Mouse (Mus musculus) urinary bladder, postnatal 14 days (tissue): ENCODE measurements at regions not wholly inside any gene's neighbourhood (a gene's known extent, or its start where the extent isn't known, plus 50 kb on each side); places are given as distances from the start of the nearest gene placed in this dataset.

Source experiments
- DNase-seq: peaks from one replicate; pipeline ENCODE4 v3.0.0; 2021; ENCODE audit warnings: low spot score

DNA sequence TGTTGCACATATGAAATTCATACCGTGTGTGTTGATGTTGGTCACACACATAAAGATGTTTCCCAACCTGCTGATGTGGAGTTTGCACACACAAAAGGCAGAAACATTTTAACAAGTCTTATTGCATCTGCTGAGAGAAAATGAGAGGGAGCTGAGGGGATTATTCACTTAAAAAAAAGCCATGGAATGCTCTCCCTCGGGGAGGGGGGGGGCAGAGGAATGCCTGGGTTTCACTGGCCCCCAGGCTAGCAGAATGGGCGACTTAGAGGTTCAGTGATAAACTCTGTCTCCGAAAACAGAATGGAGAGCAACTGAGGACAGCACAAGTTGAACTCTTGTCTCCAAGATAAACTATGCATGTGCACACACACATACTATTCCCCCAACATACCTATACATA lies 392.4 kb upstream of the Id4 start:
- no peak for DNase-seq

GRCm38 (mm10) chr13:47869670-47870532 lies 391.1 kb upstream of the Id4 start:
- DNase-seq: peak; percentile 33

GRCm38 (mm10) chr13:47872645-47873044 lies 388.4 kb upstream of the Id4 start:
- no peak for DNase-seq

DNA sequence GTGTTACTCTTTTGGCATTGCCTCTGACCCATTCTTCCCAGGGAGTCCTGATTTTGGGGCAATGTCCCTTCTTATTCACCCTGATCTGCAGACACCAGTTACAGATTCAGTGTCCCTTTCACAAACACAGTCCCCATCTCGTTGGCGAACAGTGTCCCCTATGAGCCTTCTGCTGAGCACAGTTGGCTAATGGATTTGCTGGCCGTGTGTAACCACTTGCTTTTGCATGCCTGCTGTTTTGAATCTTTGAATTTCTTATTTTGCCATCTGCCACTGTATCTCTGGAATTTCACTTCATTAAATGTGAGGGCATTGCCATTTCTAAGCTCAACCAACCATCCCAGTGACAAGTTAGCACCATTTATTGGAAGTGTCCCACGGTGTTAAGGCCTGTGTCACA lies 368.5 kb upstream of the Id4 start:
- DNase-seq: no peak

- no peak for DNase-seq
These were observed 366.7 kb upstream of the Id4 start for GRCm38 (mm10) chr13:47894331-47894730.

GRCm38 (mm10) chr13:47895256-47895655 lies 365.8 kb upstream of the Id4 start:
- DNase-seq: no peak

DNA sequence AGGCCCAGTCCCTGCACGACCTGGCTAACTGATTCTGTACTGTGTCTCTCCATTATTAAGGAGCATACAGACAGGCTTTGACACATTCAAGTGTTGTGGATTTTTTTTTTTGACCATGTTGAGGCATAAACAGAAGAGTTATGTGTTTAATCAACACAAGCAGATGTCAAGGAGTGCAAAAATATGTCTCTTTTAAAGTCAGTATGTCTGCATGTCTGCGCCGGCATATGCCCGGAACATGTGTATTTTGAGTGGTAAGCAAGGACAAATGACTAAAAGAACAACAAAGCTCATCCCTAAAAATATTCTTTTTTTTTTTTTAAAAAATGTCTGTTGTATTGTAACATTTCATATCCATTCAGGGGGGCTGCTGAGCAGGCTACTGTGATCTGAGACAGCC lies 364.4 kb upstream of the Id4 start:
- DNase-seq: no peak

DNA sequence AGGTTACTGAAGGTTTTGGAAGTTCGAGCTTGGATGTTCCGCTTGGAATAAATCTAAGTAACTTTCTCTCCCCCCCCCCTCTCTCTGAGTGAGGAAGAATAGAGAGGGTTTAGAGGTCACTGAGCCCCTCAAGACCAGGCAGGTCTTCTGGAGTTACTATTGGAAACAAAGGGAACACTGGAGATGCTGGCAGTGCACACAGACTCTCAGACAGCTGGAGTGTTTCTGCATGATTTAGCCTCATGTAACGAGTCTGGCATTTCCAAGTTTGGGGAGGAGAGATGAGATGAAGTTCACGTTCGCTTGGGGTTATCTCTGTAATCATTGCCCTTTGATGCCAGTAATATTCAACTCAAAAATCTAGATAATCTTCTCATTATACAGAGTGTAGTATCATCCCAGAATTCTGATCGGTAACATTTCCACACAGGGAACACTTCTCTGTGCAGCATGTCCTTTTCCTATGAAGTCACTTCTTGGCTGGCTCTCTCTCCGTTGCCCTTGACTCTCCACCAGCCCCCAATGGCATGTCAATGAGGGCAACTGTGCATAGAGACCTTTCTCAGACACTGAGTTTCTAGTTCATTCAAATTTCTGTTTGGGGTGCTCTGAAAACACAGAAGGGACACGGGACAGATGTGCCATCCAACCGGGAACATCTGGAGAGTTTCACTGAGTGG lies 351.0 kb upstream of the Id4 start:
- DNase-seq: no peak

DNA sequence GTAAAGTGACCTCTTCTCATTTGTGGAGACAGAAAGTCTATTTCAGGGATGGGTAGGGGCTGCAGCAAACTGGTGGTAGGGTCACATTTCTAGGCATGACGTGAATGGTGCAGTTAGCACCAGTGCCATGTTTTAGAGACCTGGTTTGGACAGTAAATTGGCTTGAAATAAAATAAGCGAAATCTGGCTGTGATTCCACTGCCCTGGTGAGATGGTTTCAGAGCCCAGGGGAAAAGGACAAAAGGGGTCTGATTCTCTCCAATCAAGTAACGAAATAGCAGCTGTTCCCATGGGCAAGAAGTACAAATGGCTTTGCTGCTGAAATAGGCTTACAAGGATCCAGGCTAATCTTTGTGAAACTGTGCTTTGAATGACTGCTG lies 350.5 kb upstream of the Id4 start:
- DNase-seq: no peak

DNA sequence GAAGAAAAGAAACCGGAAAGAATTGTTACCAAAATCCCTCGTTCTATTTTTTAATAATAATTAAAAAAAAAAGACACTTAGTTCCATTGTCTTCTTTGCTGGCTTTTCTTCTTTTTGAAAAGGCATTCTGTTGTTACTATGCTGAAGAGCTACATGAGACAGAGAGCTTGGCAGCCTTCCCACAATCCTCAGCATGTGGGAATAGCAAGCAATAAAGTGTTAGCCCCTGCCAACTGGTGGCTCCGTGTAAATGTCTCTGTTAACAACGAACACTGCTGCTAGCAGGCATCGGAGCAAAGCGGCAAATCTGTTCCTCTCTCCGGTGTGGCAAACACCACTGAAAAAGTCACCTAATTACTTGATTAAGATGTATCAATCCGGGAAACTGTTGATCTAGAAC lies 344.6 kb upstream of the Id4 start:
- DNase-seq: peak; percentile 24

DNA sequence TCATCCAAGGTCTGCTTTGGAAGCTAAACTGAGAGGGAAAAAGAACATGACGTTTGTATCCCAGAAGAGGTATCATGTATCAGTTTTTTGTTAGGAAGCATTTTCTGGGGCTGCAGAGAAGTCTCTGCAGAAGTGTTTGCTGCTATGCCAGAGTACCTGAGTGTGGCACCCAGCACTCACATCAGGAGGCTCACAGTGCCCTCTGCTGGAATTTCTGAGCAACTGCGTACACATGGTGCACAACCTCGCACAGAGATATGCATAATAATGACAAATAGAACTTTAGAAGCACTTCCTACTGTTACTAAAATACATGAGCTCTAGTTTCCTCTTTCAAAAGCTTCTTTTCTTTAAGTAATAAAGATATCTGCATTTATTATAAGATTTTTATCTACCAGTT lies 343.7 kb upstream of the Id4 start:
- no peak for DNase-seq

DNA sequence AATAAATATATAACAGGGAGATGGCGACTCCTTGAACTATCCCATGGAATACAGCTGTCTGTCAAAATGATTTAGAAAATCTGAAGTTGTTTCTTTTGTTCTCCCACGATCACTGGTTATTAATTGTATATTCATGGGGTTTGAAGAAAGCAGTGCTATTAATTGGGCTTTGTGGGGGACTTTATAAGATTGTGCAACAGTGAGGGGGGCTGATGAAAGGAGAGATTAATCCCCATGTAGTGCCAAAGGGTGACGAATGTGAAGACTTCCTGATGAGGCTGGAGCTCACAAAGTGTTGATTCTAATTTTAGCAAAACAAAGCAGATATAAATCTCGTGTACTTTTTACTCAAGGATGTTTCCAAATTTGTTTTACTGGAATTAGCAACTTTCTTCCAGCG lies 340.0 kb upstream of the Id4 start:
- DNase-seq: no peak

GRCm38 (mm10) chr13:47940696-47941095 lies 320.3 kb upstream of the Id4 start:
- DNase-seq: no peak

GRCm38 (mm10) chr13:47942368-47942787 lies 318.6 kb upstream of the Id4 start:
- peak; percentile 41 for DNase-seq

DNA sequence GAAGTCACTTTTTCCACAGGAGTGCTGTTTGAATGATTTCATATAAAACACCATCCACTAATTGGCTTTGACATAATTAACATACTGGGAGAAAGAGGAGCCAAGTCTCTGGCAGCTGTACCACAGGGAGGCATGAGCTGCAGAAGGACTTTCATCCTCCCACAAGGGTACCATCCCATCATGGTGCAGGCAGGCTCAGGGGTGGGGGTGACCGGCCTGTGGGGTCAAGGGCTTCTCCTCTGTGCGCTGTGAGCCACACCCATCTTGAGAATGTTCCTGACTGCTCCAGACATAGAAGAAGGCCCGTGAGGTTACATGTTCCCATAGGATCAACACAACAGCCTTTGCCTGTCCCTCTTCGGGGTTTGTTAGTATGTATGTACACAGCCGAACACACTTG lies 317.4 kb upstream of the Id4 start:
- DNase-seq: no peak

- DNase-seq: peak; percentile 10
These were observed 312.7 kb upstream of the Id4 start for GRCm38 (mm10) chr13:47948098-47948865.

GRCm38 (mm10) chr13:47950456-47950855 lies 310.6 kb upstream of the Id4 start:
- no peak for DNase-seq

DNA sequence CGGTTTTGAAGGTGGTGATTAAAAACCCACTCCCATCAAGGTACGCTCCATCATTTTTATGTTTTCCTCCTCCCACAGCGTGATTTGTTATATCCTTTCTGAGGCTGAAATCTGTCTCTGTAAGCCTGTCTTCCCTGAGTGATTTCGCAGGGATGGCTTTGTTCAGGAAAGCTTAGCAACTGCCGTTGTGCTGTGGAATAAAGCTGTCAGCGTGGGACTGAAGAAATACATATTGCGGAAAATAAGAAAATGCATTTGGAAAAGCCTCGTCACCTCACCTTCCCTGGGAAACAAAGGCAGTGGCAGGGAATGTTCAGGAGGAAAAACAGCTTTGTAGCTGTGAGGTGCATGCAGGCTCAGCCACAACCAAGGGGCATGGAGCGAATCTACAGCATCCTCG lies 310.0 kb upstream of the Id4 start:
- DNase-seq: no peak

- no peak for DNase-seq
These were observed 308.1 kb upstream of the Id4 start for GRCm38 (mm10) chr13:47952946-47953345.

DNA sequence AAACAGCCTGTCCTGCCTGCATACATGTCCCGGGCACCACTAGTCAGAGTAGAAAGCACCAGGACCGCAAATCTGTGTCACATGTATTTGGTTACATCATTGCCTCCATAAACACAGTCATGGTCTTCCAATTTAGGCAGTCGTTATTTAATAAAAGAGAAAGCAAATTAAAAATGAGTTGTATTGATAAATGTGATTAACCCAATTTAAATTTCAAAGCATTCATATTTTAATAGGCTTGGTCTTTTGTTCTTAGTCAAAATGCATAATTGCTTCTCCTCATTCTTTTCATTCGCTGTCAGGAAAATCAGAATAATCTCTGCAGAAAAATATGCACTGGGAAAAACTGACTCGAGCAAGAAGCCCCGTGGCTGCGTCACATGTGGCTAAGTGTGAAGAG lies 307.3 kb upstream of the Id4 start:
- no peak for DNase-seq

GRCm38 (mm10) chr13:47955504-47955903 lies 305.5 kb upstream of the Id4 start:
- DNase-seq: no peak

- no peak for DNase-seq
These were observed 303.4 kb upstream of the Id4 start for GRCm38 (mm10) chr13:47957662-47958061.

DNA sequence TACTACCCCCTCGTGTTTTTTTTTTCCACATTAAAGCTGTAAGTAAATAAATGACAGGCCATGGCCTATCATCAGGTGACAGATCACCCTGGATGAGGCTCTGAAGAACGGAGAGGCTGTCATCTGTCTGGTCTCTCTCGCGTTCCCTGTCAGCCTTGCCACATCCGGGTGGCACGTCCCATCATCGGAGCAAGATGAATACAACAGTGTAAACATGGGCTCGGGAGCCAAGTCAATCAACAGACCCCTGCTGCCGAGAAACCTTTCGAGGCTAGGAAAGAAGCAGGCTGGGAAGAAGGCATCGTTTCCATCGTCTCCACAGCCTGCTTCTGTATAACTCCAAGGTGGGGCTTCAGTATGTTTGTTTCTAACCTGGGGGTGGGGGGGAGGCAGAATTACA lies 286.8 kb upstream of the Id4 start:
- DNase-seq: no peak
